Mouse (Mus musculus) heart, adult 2 months (tissue): ENCODE results near the gene Tceal1.
"Not testable (repeated sequence)": the region's sequence is repeated elsewhere in the genome, so short reads cannot be mapped to it uniquely, and the experiment has no call there.

Source experiments
- CTCF ChIP-seq: fragments of 200-600 bp; IDR thresholded peaks from 2 replicates; pipeline ENCODE4 v1.8.1; 2022; ENCODE audit warnings: antibody characterized with exemption, mild to moderate bottlenecking, moderate library complexity
- EP300 ChIP-seq: fragments of 200-500 bp; IDR thresholded peaks from 2 replicates; pipeline ENCODE4 v1.6.1; 2011; ENCODE audit warnings: low read depth, low read length, control low read depth; ENCODE audit not compliant: insufficient read depth

- TF ChIP-seq EP300, CTCF: not testable (repeated sequence)
These were observed 16.0 kb upstream of the Tceal1 start for GRCm38 (mm10) chrX:136691606-136692293.
